Mouse (Mus musculus) adrenal gland, adult 18-20 months (tissue): Measurements from ENCODE around the gene Gm29776. TPM values are rescaled to one million over a fixed set of nuclear protein-coding genes. Genes with fewer than 3 reads are reported as not detected.

ENCODE experiments used
- DNase-seq, 2 experiments: peaks; one replicate each; pipeline ENCODE4 v3.0.0; 2021 to 2022; ENCODE audit warnings: low spot score in 2 of 2
- long read RNA-seq, 2 experiments: library from polyadenylated mRNA; stranded (forward); transcript quantifications; one replicate each; pipeline ENCODE4 v2.0.0; 2021
- total RNA-seq, 2 experiments: library from RNA; stranded (reverse); gene quantifications; 1 replicate in 1 of 2; 2 replicates in 1 of 2; pipeline ENCODE4 v1.2.3; 2021

Gm29776 gene
- not detected for total RNA-seq
- long read RNA-seq, experiment 1: 0 reads
- long read RNA-seq, experiment 2: 0 reads

- DNase-seq: no peak
These were observed at the start of gene Gm29776 for GRCm38 (mm10) chr14:54698733-54699132. Gm29776 (minus strand) TSS chr14:54698833.

- DNase-seq: no peak
These were observed 47.4 kb upstream of the Gm29776 start for GRCm38 (mm10) chr14:54746038-54746437.

GRCm38 (mm10) chr14:54744473-54744872 lies 45.8 kb upstream of the Gm29776 start:
- DNase-seq: no peak

GRCm38 (mm10) chr14:54742375-54742774 lies 43.7 kb upstream of the Gm29776 start:
- DNase-seq: peak in 1 of 2 experiments; percentile 25

- DNase-seq: no peak
These were observed 43.1 kb upstream of the Gm29776 start for GRCm38 (mm10) chr14:54741721-54742120.

- no peak for DNase-seq
These were observed 39.0 kb upstream of the Gm29776 start for GRCm38 (mm10) chr14:54737634-54738033.

GRCm38 (mm10) chr14:54736555-54737552 lies 38.2 kb upstream of the Gm29776 start:
- DNase-seq: no peak

- no peak for DNase-seq
These were observed 36.6 kb upstream of the Gm29776 start for GRCm38 (mm10) chr14:54735221-54735620.

- DNase-seq: no peak
These were observed 35.4 kb upstream of the Gm29776 start for GRCm38 (mm10) chr14:54734004-54734403.

- no peak for DNase-seq
These were observed 33.6 kb upstream of the Gm29776 start for GRCm38 (mm10) chr14:54732206-54732605.

- DNase-seq: no peak
These were observed 31.7 kb upstream of the Gm29776 start for GRCm38 (mm10) chr14:54730305-54730704.

GRCm38 (mm10) chr14:54728823-54729653 lies 30.4 kb upstream of the Gm29776 start:
- DNase-seq: no peak

GRCm38 (mm10) chr14:54727565-54727964 lies 28.9 kb upstream of the Gm29776 start:
- DNase-seq: no peak

- DNase-seq: no peak
These were observed 25.4 kb upstream of the Gm29776 start for GRCm38 (mm10) chr14:54724049-54724448.

GRCm38 (mm10) chr14:54721711-54722110 lies 23.1 kb upstream of the Gm29776 start:
- DNase-seq: no peak

- DNase-seq: no peak
These were observed 22.2 kb upstream of the Gm29776 start for GRCm38 (mm10) chr14:54720654-54721350.

- no peak for DNase-seq
These were observed 21.4 kb upstream of the Gm29776 start for GRCm38 (mm10) chr14:54720041-54720440.

GRCm38 (mm10) chr14:54715402-54715801 lies 16.8 kb upstream of the Gm29776 start:
- no peak for DNase-seq

GRCm38 (mm10) chr14:54714617-54715081 lies 16.0 kb upstream of the Gm29776 start:
- no peak for DNase-seq

- DNase-seq: peak; percentile 52 to 67
These were observed 15.5 kb upstream of the Gm29776 start for GRCm38 (mm10) chr14:54714121-54714520.

- DNase-seq: no peak
These were observed 14.2 kb upstream of the Gm29776 start for GRCm38 (mm10) chr14:54712861-54713260.
